Mouse (Mus musculus) adrenal gland, adult (tissue): ENCODE measurements at regions not wholly inside any gene's neighbourhood (a gene's known extent, or its start where the extent isn't known, plus 50 kb on each side); places are given as distances from the start of the nearest gene placed in this dataset.
"Not testable (repeated sequence)": the region's sequence is repeated elsewhere in the genome, so short reads cannot be mapped to it uniquely, and the experiment has no call there.

Experiments
- DNase-seq, 2 experiments: peaks; one replicate each; pipeline ENCODE4 v3.0.0; 2022 to 2023; ENCODE audit warnings: low spot score in 1 of 2; ENCODE audit not compliant: inconsistent age in 2 of 2

- DNase-seq: no peak
Measured at GRCm38 (mm10) chr4:29282169-29282568, 469.2 kb downstream of the Epha7 start.

GRCm38 (mm10) chr4:29301348-29301747, 488.4 kb downstream of the Epha7 start:
- DNase-seq: peak; percentile 6 to 25

DNA sequence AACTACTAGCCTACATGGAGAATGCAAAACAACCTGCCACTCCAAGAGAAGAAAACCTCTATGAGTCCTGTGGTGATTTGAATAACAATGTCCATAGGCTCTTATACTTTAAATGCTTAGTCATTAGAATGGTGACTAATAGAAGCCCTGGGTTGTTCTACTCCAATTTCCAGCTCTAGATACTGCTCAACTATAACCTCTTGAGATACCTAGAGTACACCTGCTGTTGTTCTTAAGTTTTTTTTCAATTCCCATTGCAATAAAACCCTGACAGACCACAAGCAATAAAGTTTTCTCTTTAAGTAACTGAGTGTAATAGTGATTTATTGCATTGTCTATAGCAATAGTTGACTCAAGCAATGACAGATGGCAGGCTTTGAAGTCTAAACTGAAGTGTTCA, 491.0 kb downstream of the Epha7 start:
- no peak for DNase-seq

GRCm38 (mm10) chr4:29307245-29307644, 494.3 kb downstream of the Epha7 start:
- DNase-seq: no peak

DNA sequence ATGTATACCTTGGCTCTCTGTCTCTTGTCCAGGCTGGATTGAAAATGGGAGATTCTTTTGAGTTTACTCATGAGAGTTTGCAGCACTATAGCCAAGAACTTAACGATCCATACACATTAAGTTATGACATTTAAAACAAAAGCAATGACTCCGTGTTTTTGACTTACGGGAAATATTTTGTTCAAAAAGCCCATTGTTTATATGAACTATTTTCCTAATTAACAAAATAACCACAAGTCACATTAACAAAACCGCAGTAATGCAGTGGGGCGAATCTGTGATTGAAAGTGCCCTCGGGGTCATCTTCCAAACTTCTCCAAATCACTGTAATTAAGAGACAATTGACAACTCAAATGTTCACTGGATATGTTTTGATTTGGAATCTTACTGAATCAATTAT, 511.0 kb downstream of the Epha7 start:
- DNase-seq: no peak

DNA sequence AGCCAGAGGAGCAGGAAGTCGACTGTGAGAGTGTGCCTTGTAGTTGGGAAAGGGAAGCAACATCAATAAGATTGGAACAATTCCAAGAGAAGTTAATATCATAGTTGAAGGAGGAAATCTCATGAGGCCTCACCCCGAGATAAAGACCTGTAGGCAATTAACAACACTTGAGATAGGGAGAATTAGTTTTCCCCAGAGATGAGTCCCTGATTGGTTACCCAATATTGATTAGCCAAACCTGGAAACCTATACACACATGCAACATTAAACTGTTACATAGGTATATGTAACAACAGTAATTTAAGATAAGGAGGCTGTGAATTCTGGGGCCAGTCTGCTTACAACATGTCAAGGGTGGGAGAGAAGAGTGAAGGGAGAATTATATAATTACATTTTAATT, 516.2 kb downstream of the Epha7 start:
- DNase-seq: no peak

- no peak for DNase-seq
Measured at GRCm38 (mm10) chr4:29331747-29332146, 518.8 kb downstream of the Epha7 start.

DNA sequence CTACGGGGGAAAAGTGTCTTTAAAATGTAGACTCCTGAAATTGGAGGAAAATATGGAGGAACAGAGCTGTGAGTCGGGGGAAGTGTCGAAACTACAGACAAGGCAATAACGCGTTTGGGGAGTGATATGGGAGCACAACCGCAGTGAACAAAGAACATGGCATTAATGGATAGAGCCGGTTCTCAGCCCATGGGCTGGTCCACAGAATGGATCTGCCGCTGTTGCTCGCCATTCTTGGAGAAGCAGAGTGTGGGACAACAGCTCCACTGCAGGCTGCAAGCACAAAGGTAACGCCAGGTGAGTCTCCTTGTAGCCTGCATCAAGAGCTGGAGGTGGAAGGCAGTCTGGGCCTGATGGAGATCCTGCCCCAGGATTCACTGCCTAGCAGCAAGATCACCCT, 524.3 kb downstream of the Epha7 start:
- no peak for DNase-seq

DNA sequence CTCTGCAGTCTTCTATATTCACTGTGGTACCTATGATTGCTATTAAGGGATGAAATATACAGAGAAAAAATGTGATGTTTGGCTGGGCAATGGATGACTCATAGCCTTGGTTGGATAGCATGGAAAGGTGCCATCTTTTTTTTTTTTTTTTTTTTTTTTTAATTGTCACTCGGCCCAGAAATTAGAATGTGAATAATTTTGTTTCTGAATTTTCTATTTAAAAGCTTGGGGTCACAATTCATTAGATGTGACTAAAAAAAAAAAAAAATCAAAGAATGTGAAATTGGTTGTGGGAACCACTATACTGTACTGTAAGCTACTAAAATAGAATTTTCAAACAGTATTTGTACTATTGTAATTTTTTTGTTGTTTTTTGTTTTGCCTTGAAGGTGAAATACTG, 549.3 kb downstream of the Epha7 start:
- no peak for DNase-seq

DNA sequence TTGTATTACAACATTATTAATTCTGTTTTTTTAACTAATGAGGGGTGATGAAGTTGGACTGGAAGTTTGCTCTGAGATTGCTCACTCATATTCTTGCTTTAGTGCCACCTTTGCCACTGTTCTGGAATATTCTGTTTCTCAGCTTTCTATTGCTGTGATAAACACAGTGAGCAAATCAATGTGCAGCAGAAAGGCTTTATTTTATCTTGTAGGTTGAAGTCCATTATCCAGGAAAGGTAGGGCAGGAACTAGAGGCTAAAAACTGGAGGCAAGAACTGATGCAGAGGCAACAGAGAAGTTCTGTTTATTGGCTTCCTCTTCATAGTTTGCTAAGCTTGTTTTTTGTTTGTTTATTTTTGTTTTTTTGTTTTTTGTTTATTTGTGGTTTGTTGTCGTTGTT, 576.4 kb downstream of the Epha7 start:
- DNase-seq: no peak

GRCm38 (mm10) chr4:29390333-29390732, 577.4 kb downstream of the Epha7 start:
- DNase-seq: no peak

- no peak for DNase-seq
Measured at GRCm38 (mm10) chr4:29402143-29402542, 589.2 kb downstream of the Epha7 start.

- DNase-seq: no peak
Measured at GRCm38 (mm10) chr4:29414616-29415015, 601.7 kb downstream of the Epha7 start.

DNA sequence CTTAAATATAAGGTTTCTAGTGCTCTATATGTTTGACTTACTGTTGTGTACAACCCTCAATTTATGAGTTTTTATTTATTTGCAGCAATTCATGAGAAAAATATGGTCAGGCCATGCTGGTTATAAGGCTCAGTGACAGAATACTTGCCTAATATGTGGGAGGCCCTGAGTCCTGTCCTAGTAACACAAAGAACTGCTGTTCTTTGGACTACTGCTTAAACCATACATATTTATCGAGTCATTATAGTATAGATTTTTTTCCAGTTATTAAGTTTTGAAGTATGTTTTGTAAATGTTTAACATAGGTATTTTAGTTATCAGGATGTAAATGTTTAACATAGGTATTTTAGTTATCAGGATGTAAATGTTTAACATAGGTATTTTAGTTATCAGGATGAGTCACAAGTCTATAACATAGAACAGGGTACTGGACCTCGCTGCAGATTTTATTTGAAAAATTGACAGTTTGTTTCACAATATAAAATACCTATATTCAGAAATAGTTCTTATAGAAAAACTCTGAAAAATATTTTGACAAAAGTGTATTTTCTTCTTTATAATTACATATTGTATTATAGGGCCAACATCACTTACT, 607.4 kb downstream of the Epha7 start:
- DNase-seq: no peak

DNA sequence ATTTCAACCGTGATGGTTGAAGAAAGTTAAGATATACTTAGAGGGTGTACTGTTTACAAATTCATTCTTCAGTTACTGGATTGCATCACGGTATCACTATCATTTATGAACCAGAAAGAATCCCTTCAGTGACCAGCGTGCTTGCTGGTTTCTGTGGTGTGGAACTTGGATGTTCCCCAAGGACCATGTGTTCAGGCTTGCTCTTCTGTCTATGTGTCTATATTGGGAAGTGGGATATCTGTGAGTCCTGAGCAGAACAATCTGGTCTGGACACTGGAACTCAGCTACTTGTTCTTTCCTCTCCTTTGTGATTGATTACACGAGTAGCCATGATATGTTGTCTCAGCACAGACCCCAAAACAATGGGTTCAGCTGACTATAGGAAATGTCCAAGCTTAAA, 618.6 kb downstream of the Epha7 start:
- DNase-seq: not testable (repeated sequence)

- no peak for DNase-seq
Measured at GRCm38 (mm10) chr4:29463329-29463728, 650.4 kb downstream of the Epha7 start.

GRCm38 (mm10) chr4:29466315-29466714, 653.4 kb downstream of the Epha7 start:
- no peak for DNase-seq

DNA sequence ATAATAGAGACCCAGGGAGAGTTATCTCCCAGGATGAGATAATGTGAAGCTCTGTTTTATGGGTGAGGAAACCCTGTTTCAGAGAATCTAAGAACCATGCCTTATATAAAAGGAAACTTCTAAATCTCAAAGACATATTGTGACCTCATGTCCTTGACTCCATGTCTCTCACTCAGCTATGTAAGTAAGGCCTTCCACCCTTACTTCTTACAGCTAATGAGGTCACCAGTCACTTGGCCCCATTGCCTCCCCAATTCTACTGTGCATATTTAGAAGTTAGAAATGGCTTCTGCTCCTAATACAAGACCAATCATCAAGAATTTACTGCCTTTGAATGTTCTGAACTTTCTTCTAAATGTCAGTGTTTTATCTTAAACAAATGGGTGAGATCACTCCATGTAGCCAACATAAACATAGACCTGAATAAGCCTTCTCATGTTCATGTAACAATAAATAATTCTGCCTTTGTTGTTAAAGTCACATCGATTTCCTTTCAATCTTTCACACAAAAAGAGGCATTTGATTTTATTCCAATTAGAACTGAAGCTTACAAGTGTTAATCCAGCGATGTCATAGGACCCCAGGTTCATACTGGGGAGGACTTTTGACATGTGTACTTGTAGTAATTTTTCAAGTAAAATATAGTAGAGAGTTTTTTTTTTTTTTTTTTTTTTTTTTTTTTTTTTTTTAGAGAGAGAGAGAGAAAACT, 667.6 kb downstream of the Epha7 start:
- no peak for DNase-seq

DNA sequence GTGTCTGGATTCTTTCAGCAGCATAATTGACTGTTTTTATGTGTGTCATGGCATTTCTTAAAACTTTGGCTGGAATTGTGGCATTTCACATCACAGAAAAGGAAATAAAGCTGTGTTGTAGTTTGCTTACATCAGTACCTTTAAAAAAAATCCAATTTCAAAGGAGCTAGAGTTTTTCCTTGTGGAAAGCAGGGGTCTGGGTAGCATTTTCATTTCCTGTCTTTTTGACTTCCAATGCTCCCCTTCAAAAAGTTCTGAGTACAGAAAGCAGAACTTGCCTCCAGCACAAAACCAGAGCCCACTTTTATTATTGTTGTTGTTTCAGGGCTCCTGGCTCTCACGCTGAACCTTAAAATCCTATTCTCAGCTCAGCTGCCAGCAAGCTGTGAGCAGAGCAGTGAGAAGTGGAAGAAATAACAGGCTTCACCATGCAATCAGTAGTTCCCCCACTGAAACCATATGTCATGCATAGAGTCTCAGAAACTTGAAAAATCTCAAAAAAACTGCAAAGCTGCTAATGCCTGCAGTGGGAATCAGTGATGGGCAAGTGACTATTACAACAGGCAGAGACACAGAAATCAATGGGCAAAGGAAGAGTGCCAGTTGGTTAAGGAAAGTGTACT, 668.3 kb downstream of the Epha7 start:
- no peak for DNase-seq

- no peak for DNase-seq
Measured at GRCm38 (mm10) chr4:29482407-29482806, 669.5 kb downstream of the Epha7 start.

GRCm38 (mm10) chr4:29500844-29501243, 687.9 kb downstream of the Epha7 start:
- no peak for DNase-seq

- no peak for DNase-seq
Measured at GRCm38 (mm10) chr4:29525051-29525450, 712.1 kb downstream of the Epha7 start.
